In genomic region chr12:33424329-33424728, GRCm38 (mm10) we compare ENCODE assay signal across 8 mouse cellular contexts. TPM values are rescaled to one million over a fixed set of nuclear protein-coding genes. Genes with fewer than 3 reads are reported as not detected.
A peak's percentile ranks its signal among the peaks of the same experiment; 100 is the strongest.
DNase-seq lines count a peak whose midpoint lies in the region; ATAC-seq and TF ChIP-seq lines count a peak whose summit lies in the region.

No protein-coding gene starts in this region.

- in situ Hi-C loops in Patski (cut with MboI; ENCODE audit: low pct_unique_long_range_greater_than_20kb) = loop anchor here (5.0 to 10.0 kb wide), 3 partner anchors 37 to 510 kb away; no protein-coding TSS in a partner anchor

- no peak overlapping the region for H3K4me3 ChIP-seq in intestine, embryonic 14.5 days (ENCODE audit: low read depth, low read length)
- H3K4me3 ChIP-seq in intestine, embryonic 15.5 days (replicated peaks) = no peak overlapping the region
- H3K4me3 ChIP-seq in embryonic facial prominence, embryonic 11.5 days (ENCODE audit: low read depth, low read length) = no peak overlapping the region
- H3K4me3 ChIP-seq in lung, embryonic 14.5 days (ENCODE audit: low read depth, low read length) = no peak overlapping the region

- 0 out of 2 replicates have a peak, but pooled peaks have one; percentile 12 for ATAC-seq in intestine, embryonic 14.5 days (replicated peaks; ENCODE audit: low FRiP score, low TSS enrichment, low read depth)
- no peak for ATAC-seq in intestine, embryonic 15.5 days
- no peak for ATAC-seq in Patski
- ATAC-seq in embryonic facial prominence, embryonic 11.5 days (replicated peaks; ENCODE audit: insufficient number of reproducible peaks, low FRiP score, low TSS enrichment, low read depth) = no peak
- no peak for ATAC-seq in lung, embryonic 14.5 days (ENCODE audit: insufficient read depth)
- no peak for ATAC-seq in monocyte, adult 5-6 weeks (replicated peaks; ENCODE audit: insufficient number of reproducible peaks, low FRiP score, low TSS enrichment, poor library complexity, severe bottlenecking)

- no peaks in the 10 kb centered on the region for H3K4me1 ChIP-seq in intestine, embryonic 14.5 days (replicated peaks; ENCODE audit: control insufficient read depth, insufficient read depth, low read length)
- no peaks in the 10 kb centered on the region for H3K4me1 ChIP-seq in intestine, embryonic 15.5 days (replicated peaks)
- H3K4me1 ChIP-seq in embryonic facial prominence, embryonic 11.5 days (ENCODE audit: control insufficient read depth, insufficient read depth, low read length) = no peaks in the 10 kb centered on the region
- H3K4me1 ChIP-seq in lung, embryonic 14.5 days (ENCODE audit: insufficient read depth) = no peaks in the 10 kb centered on the region

- H3K9me3 ChIP-seq in intestine, embryonic 14.5 days (ENCODE audit: control insufficient read depth, low read length) = no peaks in the 10 kb centered on the region
- no peaks in the 10 kb centered on the region for H3K9me3 ChIP-seq in intestine, embryonic 15.5 days
- H3K9me3 ChIP-seq in embryonic facial prominence, embryonic 11.5 days (replicated peaks; ENCODE audit: control insufficient read depth, low read length) = no peaks in the 10 kb centered on the region
- no peaks in the 10 kb centered on the region for H3K9me3 ChIP-seq in lung, embryonic 14.5 days (ENCODE audit: low read depth, low read length)

- WGBS in intestine, embryonic 14.5 days = 39% methylated on average over 3 of the region's 3 CpGs
- 38% methylated on average over 3 of the region's 3 CpGs for WGBS in intestine, embryonic 15.5 days
- 30% methylated on average over 3 of the region's 3 CpGs for WGBS in embryonic facial prominence, embryonic 11.5 days
- 24% methylated on average over 3 of the region's 3 CpGs for WGBS in lung, embryonic 14.5 days

- no peak overlapping the region for H3K4me2 ChIP-seq in intestine, embryonic 14.5 days (ENCODE audit: low read length)
- no peak overlapping the region for H3K4me2 ChIP-seq in intestine, embryonic 15.5 days (replicated peaks)
- no peak overlapping the region for H3K4me2 ChIP-seq in embryonic facial prominence, embryonic 11.5 days (ENCODE audit: low read depth, low read length)
- no peak overlapping the region for H3K4me2 ChIP-seq in lung, embryonic 14.5 days

- H3K9ac ChIP-seq in intestine, embryonic 14.5 days (ENCODE audit: low read length) = no peak overlapping the region
- H3K9ac ChIP-seq in intestine, embryonic 15.5 days = no peak overlapping the region
- no peak overlapping the region for H3K9ac ChIP-seq in embryonic facial prominence, embryonic 11.5 days (replicated peaks; ENCODE audit: low read length)
- H3K9ac ChIP-seq in lung, embryonic 14.5 days = no peak overlapping the region

- H3K27me3 ChIP-seq in intestine, embryonic 14.5 days (replicated peaks; ENCODE audit: control insufficient read depth, insufficient read depth, low read length) = 0 out of 2 replicates have a peak, but pooled peaks cover 3% of the 10 kb centered on the region
- H3K27me3 ChIP-seq in intestine, embryonic 15.5 days (replicated peaks) = no peaks in the 10 kb centered on the region
- peaks cover 5% of the 10 kb centered on the region for H3K27me3 ChIP-seq in Patski
- H3K27me3 ChIP-seq in embryonic facial prominence, embryonic 11.5 days (ENCODE audit: control insufficient read depth, insufficient read depth, low read length) = no peaks in the 10 kb centered on the region
- H3K27me3 ChIP-seq in lung, embryonic 14.5 days (ENCODE audit: insufficient read depth, low read length) = no peaks in the 10 kb centered on the region

- no peaks in the 10 kb centered on the region for H3K36me3 ChIP-seq in intestine, embryonic 14.5 days (ENCODE audit: control insufficient read depth, insufficient read depth, low read length)
- H3K36me3 ChIP-seq in intestine, embryonic 15.5 days = no peaks in the 10 kb centered on the region
- no peaks in the 10 kb centered on the region for H3K36me3 ChIP-seq in embryonic facial prominence, embryonic 11.5 days (replicated peaks; ENCODE audit: control insufficient read depth, insufficient read depth, low read depth, low read length)
- no peaks in the 10 kb centered on the region for H3K36me3 ChIP-seq in lung, embryonic 14.5 days (ENCODE audit: insufficient read depth)

- TF ChIP-seq CTCF in Patski (IDR thresholded peaks at IDR 0.05) = peak; percentile 76
- peak; percentile 74 for TF ChIP-seq CTCF in lung, embryonic 14.5 days (IDR thresholded peaks at IDR 0.05; ENCODE audit: low read depth)

- CTCF ChIA-PET in Patski (lab: Charles Lee) = interaction anchor here (0.6 to 2.4 kb wide), 10 partner anchors 12 to 68 kb away, joined by 3 to 10 read pairs (median 3); no protein-coding TSS in a partner anchor

- H3K27ac ChIP-seq in intestine, embryonic 14.5 days (ENCODE audit: low read depth) = no peak overlapping the region
- no peak overlapping the region for H3K27ac ChIP-seq in intestine, embryonic 15.5 days
- no peak overlapping the region for H3K27ac ChIP-seq in embryonic facial prominence, embryonic 11.5 days (replicated peaks; ENCODE audit: low read depth, low read length)
- H3K27ac ChIP-seq in lung, embryonic 14.5 days (ENCODE audit: low read depth) = no peak overlapping the region

- DNase-seq in intestine, embryonic 14.5 days (ENCODE audit: low spot score) = peak; percentile 76
- DNase-seq in Patski (ENCODE audit: low read depth, low spot score) = no peak
- DNase-seq in embryonic facial prominence, embryonic 11.5 days (ENCODE audit: low spot score) = peak; percentile 55
- peak; percentile 51 for DNase-seq in kidney, postnatal 14 days
- DNase-seq in lung, embryonic 14.5 days = peak; percentile 66
- DNase-seq in right cerebral cortex, adult 18-20 months = peak; percentile 64

- POLR2A ChIA-PET in Patski (lab: Charles Lee) = no interaction called here

RNA-seq across cellular contexts. Expression of gene Twistnb, which starts 5.1 kb away (rescaled TPM):
- 53.0 and 59.4 TPM in 2 replicates for polyA plus RNA-seq in intestine, embryonic 14.5 days (2014; fragmentation: Nextera tagmentation; extraction: Ambion mirVana)
- polyA plus RNA-seq in intestine, embryonic 15.5 days (2015; fragmentation: Nextera tagmentation; extraction: Ambion mirVana) = 49.9 and 51.1 TPM in 2 replicates
- polyA plus RNA-seq in Patski (2021) = 16.5 TPM
- 56.9 and 61.9 TPM in 2 replicates for polyA plus RNA-seq in embryonic facial prominence, embryonic 11.5 days (2014; fragmentation: Nextera tagmentation; extraction: Ambion mirVana)
- polyA plus RNA-seq in lung, embryonic 14.5 days (2014; fragmentation: Nextera tagmentation; extraction: Ambion mirVana) = 66.0 and 66.4 TPM in 2 replicates
- 49.9 to 65.7 TPM (median 62.9 TPM) in 3 replicates for total RNA-seq in monocyte, adult 5-6 weeks (2017)

RNA-seq across cellular contexts. Expression of gene Efcab10, which starts 29.7 kb away (rescaled TPM):
- polyA plus RNA-seq in intestine, embryonic 14.5 days (2014; fragmentation: Nextera tagmentation; extraction: Ambion mirVana) = 0.28 TPM in 1 of 2 replicates, not detected in the other
- polyA plus RNA-seq in intestine, embryonic 15.5 days (2015; fragmentation: Nextera tagmentation; extraction: Ambion mirVana) = 0.30 TPM in 1 of 2 replicates, not detected in the other
- not detected for polyA plus RNA-seq in Patski (2021)
- 0.66 and 0.78 TPM in 2 replicates for polyA plus RNA-seq in embryonic facial prominence, embryonic 11.5 days (2014; fragmentation: Nextera tagmentation; extraction: Ambion mirVana)
- 0.58 and 1.1 TPM in 2 replicates for polyA plus RNA-seq in lung, embryonic 14.5 days (2014; fragmentation: Nextera tagmentation; extraction: Ambion mirVana)
- not detected in 3 replicates for total RNA-seq in monocyte, adult 5-6 weeks (2017)
